Mouse (Mus musculus) CH12.LX (cell line): Measurements from ENCODE around the gene Cela1. TPM values are rescaled to one million over a fixed set of nuclear protein-coding genes. Genes with fewer than 3 reads are reported as not detected.

Source experiments
- DNase-seq: peaks from one replicate; pipeline ENCODE4 v3.0.0-alpha.2; 2013; ENCODE audit errors: extremely low read depth
- H3K27ac ChIP-seq: 2 replicates; pipeline ENCODE4 v1.5.1; 2012; ENCODE audit warnings: low read depth, mild to moderate bottlenecking, control low read depth, moderate library complexity; ENCODE audit not compliant: insufficient read depth
- H3K27me3 ChIP-seq: replicated peaks from 2 replicates; pipeline ENCODE3; 2012; ENCODE audit warnings: inconsistent platforms
- H3K36me3 ChIP-seq, 2 experiments: replicated peaks in 1 of 2; 2 replicates each; pipeline versions ENCODE3 to v1.6.1; 2012; ENCODE audit warnings: inconsistent platforms in 1 of 2, low read length in 1 of 2, mild to moderate bottlenecking in 1 of 2, mixed read lengths in 1 of 2, moderate library complexity in 1 of 2; ENCODE audit not compliant: control insufficient read depth in 1 of 2, insufficient read depth in 1 of 2
- H3K4me1 ChIP-seq, 2 experiments: 2 replicates each; pipeline ENCODE4 v1.6.1; 2012; ENCODE audit warnings: inconsistent platforms in 1 of 2, moderate library complexity in 1 of 2; ENCODE audit not compliant: insufficient read depth in 2 of 2, control insufficient read depth in 1 of 2
- H3K4me2 ChIP-seq: 2 replicates; pipeline ENCODE4 v1.6.1; 2012; ENCODE audit warnings: low read depth, mild to moderate bottlenecking, control low read depth; ENCODE audit not compliant: poor library complexity, insufficient read depth, severe bottlenecking
- H3K4me3 ChIP-seq, 3 experiments: fragments of 150-350 bp in 1 of 3; sonication (generic) in 1 of 3; replicated peaks in 1 of 3; 2 replicates each; pipeline versions ENCODE3 to v1.5.1; 2011 to 2012; ENCODE audit warnings: low read depth in 2 of 3, low read length in 2 of 3, mild to moderate bottlenecking in 2 of 3, moderate library complexity in 2 of 3, control low read depth in 1 of 3, improper control_type of control experiment in 1 of 3, inconsistent platforms in 1 of 3, mixed read lengths in 1 of 3; ENCODE audit not compliant: poor library complexity in 1 of 3
- H3K79me2 ChIP-seq: replicated peaks from 2 replicates; pipeline ENCODE4 v1.6.1; 2012; ENCODE audit warnings: mild to moderate bottlenecking, moderate library complexity; ENCODE audit not compliant: control insufficient read depth, poor library complexity, insufficient read depth, severe bottlenecking; ENCODE audit errors: extremely low read depth
- H3K9ac ChIP-seq: 2 replicates; pipeline ENCODE4 v1.6.1; 2012; ENCODE audit warnings: low read depth, mild to moderate bottlenecking, control low read depth, moderate library complexity; ENCODE audit not compliant: insufficient read depth
- H3K9me3 ChIP-seq: replicated peaks from 2 replicates; pipeline ENCODE3; 2012; ENCODE audit warnings: low read length, inconsistent platforms, mixed read lengths
- BHLHE40 ChIP-seq: IDR thresholded peaks from 2 replicates; pipeline ENCODE4 v1.6.1; 2011; ENCODE audit warnings: mild to moderate bottlenecking, low read depth, low read length, improper control_type of control experiment
- CHD1 ChIP-seq: IDR thresholded peaks from 2 replicates; pipeline ENCODE4 v1.6.1; 2012; ENCODE audit warnings: low read depth, low read length, improper control_type of control experiment, inconsistent platforms
- CTCF ChIP-seq, 2 experiments: IDR thresholded peaks in 1 of 2; conservative IDR thresholded peaks in 1 of 2; 2 replicates each; pipeline ENCODE4 v1.5.1; 2011 to 2012; ENCODE audit warnings: low read depth in 2 of 2, low read length in 2 of 2, improper control_type of control experiment in 1 of 2, inconsistent platforms in 1 of 2, mild to moderate bottlenecking in 1 of 2, moderate library complexity in 1 of 2
- E2F4 ChIP-seq: IDR thresholded peaks from 2 replicates; pipeline ENCODE4 v1.6.1; 2011; ENCODE audit warnings: low read depth, low read length, improper control_type of control experiment; ENCODE audit not compliant: insufficient replicate concordance
- ELF1 ChIP-seq: IDR thresholded peaks from 2 replicates; pipeline ENCODE4 v1.6.1; 2014; ENCODE audit warnings: low read depth, mild to moderate bottlenecking, inconsistent platforms, low read length, improper control_type of control experiment
- EP300 ChIP-seq: IDR thresholded peaks from 2 replicates; pipeline ENCODE4 v1.6.1; 2011; ENCODE audit warnings: low read length, improper control_type of control experiment
- ETS1 ChIP-seq: conservative IDR thresholded peaks from 2 replicates; pipeline ENCODE4 v1.6.1; 2012; ENCODE audit warnings: low read depth, mild to moderate bottlenecking, inconsistent platforms, low read length, improper control_type of control experiment, moderate library complexity
- HCFC1 ChIP-seq: IDR thresholded peaks from 2 replicates; pipeline ENCODE4 v1.6.1; 2012; ENCODE audit warnings: low read depth, mild to moderate bottlenecking, inconsistent platforms, low read length, improper control_type of control experiment
- IRF4 ChIP-seq: IDR thresholded peaks from 2 replicates; pipeline ENCODE4 v1.6.1; 2014; ENCODE audit warnings: low read depth, mild to moderate bottlenecking, inconsistent platforms, low read length, improper control_type of control experiment
- JUN ChIP-seq: IDR thresholded peaks from 2 replicates; pipeline ENCODE4 v1.6.1; 2011; ENCODE audit warnings: low read depth, mild to moderate bottlenecking, low read length, improper control_type of control experiment, moderate library complexity; ENCODE audit not compliant: insufficient read depth
- JUND ChIP-seq: conservative IDR thresholded peaks from 2 replicates; pipeline ENCODE4 v1.6.1; 2011; ENCODE audit warnings: low read depth, low read length, improper control_type of control experiment
- KAT2A ChIP-seq: IDR thresholded peaks from 2 replicates; pipeline ENCODE4 v1.6.1; 2012; ENCODE audit warnings: low read length, improper control_type of control experiment, inconsistent platforms; ENCODE audit not compliant: insufficient replicate concordance
- MAX ChIP-seq: IDR thresholded peaks from 2 replicates; pipeline ENCODE4 v1.6.1; 2011; ENCODE audit warnings: low read length, improper control_type of control experiment
- MEF2A ChIP-seq: IDR thresholded peaks from 2 replicates; pipeline ENCODE4 v1.6.1; 2014; ENCODE audit warnings: low read depth, mild to moderate bottlenecking, inconsistent platforms, low read length, improper control_type of control experiment, borderline replicate concordance
- MXI1 ChIP-seq: IDR thresholded peaks from 2 replicates; pipeline ENCODE4 v1.6.1; 2011; ENCODE audit warnings: mild to moderate bottlenecking, low read depth, low read length, improper control_type of control experiment
- MYC ChIP-seq: IDR thresholded peaks from 2 replicates; pipeline ENCODE4 v1.6.1; 2011; ENCODE audit warnings: low read depth, mild to moderate bottlenecking, improper control_type of control experiment, low read length
- NELFE ChIP-seq: IDR thresholded peaks from 2 replicates; pipeline ENCODE4 v1.6.1; 2011; ENCODE audit warnings: low read depth, low read length, improper control_type of control experiment
- NRF1 ChIP-seq: IDR thresholded peaks from 2 replicates; pipeline ENCODE4 v1.6.1; 2014; ENCODE audit warnings: low read depth, mild to moderate bottlenecking, inconsistent platforms, low read length, improper control_type of control experiment, moderate library complexity
- PAX5 ChIP-seq: IDR thresholded peaks from 2 replicates; pipeline ENCODE4 v1.6.1; 2012; ENCODE audit warnings: low read length, inconsistent platforms, mixed read lengths
- POLR2AphosphoS2 ChIP-seq: IDR thresholded peaks from 2 replicates; pipeline ENCODE4 v1.6.1; 2011; ENCODE audit warnings: low read depth, low read length, improper control_type of control experiment
- RCOR1 ChIP-seq: conservative IDR thresholded peaks from 2 replicates; pipeline ENCODE4 v1.6.1; 2012; ENCODE audit warnings: low read depth, mild to moderate bottlenecking, inconsistent platforms, low read length, improper control_type of control experiment
- SIN3A ChIP-seq: IDR thresholded peaks from 2 replicates; pipeline ENCODE4 v1.6.1; 2012; ENCODE audit warnings: low read length, improper control_type of control experiment, inconsistent platforms
- SMC3 ChIP-seq: IDR thresholded peaks from 2 replicates; pipeline ENCODE4 v1.6.1; 2011; ENCODE audit warnings: low read depth, low read length, improper control_type of control experiment
- TBP ChIP-seq: conservative IDR thresholded peaks from 2 replicates; pipeline ENCODE4 v1.6.1; 2011; ENCODE audit warnings: low read depth, low read length, improper control_type of control experiment
- UBTF ChIP-seq: IDR thresholded peaks from 2 replicates; pipeline ENCODE4 v1.6.1; 2012; ENCODE audit warnings: low read depth, mild to moderate bottlenecking, inconsistent platforms, low read length, improper control_type of control experiment, moderate library complexity
- USF1 ChIP-seq: IDR thresholded peaks from 2 replicates; pipeline ENCODE4 v1.6.1; 2014; ENCODE audit warnings: low read depth, mild to moderate bottlenecking, inconsistent platforms, low read length, improper control_type of control experiment
- ZKSCAN1 ChIP-seq: IDR thresholded peaks from 2 replicates; pipeline ENCODE4 v1.6.1; 2012; ENCODE audit warnings: low read depth, inconsistent platforms, low read length, improper control_type of control experiment, borderline replicate concordance
- ZMIZ1 ChIP-seq: IDR thresholded peaks from 2 replicates; pipeline ENCODE4 v1.6.1; 2012; ENCODE audit warnings: low read depth, mild to moderate bottlenecking, inconsistent platforms, low read length, improper control_type of control experiment
- ZNF384 ChIP-seq: IDR thresholded peaks from 2 replicates; pipeline ENCODE4 v1.6.1; 2012; ENCODE audit warnings: low read depth, low read length, improper control_type of control experiment, inconsistent platforms
- dilution Hi-C: fragments of 300-500 bp; cut with MboI; formaldehyde crosslinking; loops from 2 replicates; pipeline ENCODE4 v1.14.3; 2020; ENCODE audit warnings: low sequenced_read_pairs; ENCODE audit not compliant: extremely low pct_unique_long_range_greater_than_20kb, extremely low pct_ligation_motif_present
- in situ Hi-C: fragments of 300-500 bp; cut with MboI; formaldehyde crosslinking; loops from 3 replicates; pipeline ENCODE4 v1.14.3; 2019; ENCODE audit warnings: low sequenced_read_pairs, low pct_ligation_motif_present, low pct_unique_long_range_greater_than_20kb, mixed read lengths
- polyA plus RNA-seq: library from polyadenylated mRNA; unstranded; fragments of >175 nt; gene quantifications from 2 replicates; pipeline ENCODE4 v1.2.1, GENCODE M21; 2012; ENCODE audit warnings: low read depth; ENCODE audit not compliant: insufficient read length
- total RNA-seq, 2 experiments: library from RNA; depleted of rRNA; stranded (reverse); fragments of 300-350 nt in 1 of 2; fragments of >200 nt in 1 of 2; gene quantifications; 2 replicates each; pipeline ENCODE4 v1.2.3; 2012 to 2014

Gene Cela1
- total and polyA plus RNA-seq, 3 experiments: 1.3 to 4.8 (median 3.3) TPM

GRCm38 (mm10) chr15:100735095-100735952, 47.6 kb upstream of the Cela1 start:
- Histone ChIP-seq H3K36me3 (peaks cover 0 to 8% of the 10 kb centered on the region in 2 experiments), H3K9ac (no peak overlapping the region), H3K9me3 (no peaks in the 10 kb centered on the region), H3K4me1 (peaks cover 26 to 55% of the 10 kb centered on the region in 2 experiments), H3K79me2 (no peaks in the 10 kb centered on the region), H3K4me2 (no peak overlapping the region), H3K27me3 (peaks cover 3% of the 10 kb centered on the region), H3K27ac (no peak overlapping the region), H3K4me3 (no peak overlapping the region)
- dilution Hi-C loops: no loop called here
- TF ChIP-seq USF1 (no peak), ZNF384 (peak; percentile 76), KAT2A (no peak), PAX5 (no peak), RCOR1 (no peak), JUND (no peak)
- in situ Hi-C loops: no loop called here
- DNase-seq: no peak

- Histone ChIP-seq H3K4me2 (peak overlapping the region; percentile 76), H3K9ac (peak overlapping the region; percentile 77), H3K9me3 (peaks cover 5% of the 10 kb centered on the region), H3K79me2 (no peaks in the 10 kb centered on the region), H3K36me3 (peaks cover 0 to 24% of the 10 kb centered on the region in 2 experiments), H3K27ac (peak overlapping the region; percentile 10; the same call in 1 of the 2 replicates), H3K4me3 (peak overlapping the region; percentile 58 to 61 (median 61)), H3K27me3 (no peaks in the 10 kb centered on the region), H3K4me1 (peaks cover 28 to 61% of the 10 kb centered on the region in 2 experiments)
- DNase-seq: peak; percentile 95
- in situ Hi-C loops (no loop called here), dilution Hi-C loops (no loop called here)
- TF ChIP-seq RCOR1 (peak; percentile 70; the same call in 1 of the 2 replicates), TBP (peak; percentile 88), SMC3 (no peak), IRF4 (peak; percentile 68; the same call in 1 of the 2 replicates), ELF1 (peak; percentile 91), PAX5 (no peak), BHLHE40 (peak; percentile 47), MEF2A (peak; percentile 68; the same call in 1 of the 2 replicates), E2F4 (no peak), MXI1 (peak; percentile 38; the same call in 1 of the 2 replicates), SIN3A (peak; percentile 87), POLR2AphosphoS2 (peak; percentile 70; the same call in 1 of the 2 replicates), ZMIZ1 (peak; percentile 88), JUND (peak; percentile 82), NELFE (peak; percentile 81), ZNF384 (peak; percentile 97), ETS1 (peak; percentile 86), NRF1 (peak; percentile 35; the same call in 1 of the 2 replicates), KAT2A (no peak), MYC (peak; percentile 61), ZKSCAN1 (no peak; the same call in 1 of the 2 replicates), MAX (peak; percentile 59), HCFC1 (peak; percentile 65), CHD1 (no peak), UBTF (no peak), JUN (peak; percentile 60; the same call in 1 of the 2 replicates), CTCF (conservative IDR thresholded peaks at IDR 0.05 in 1 of 2, IDR thresholded peaks at IDR 0.05 in 1 of 2; ENCODE audit: low read depth in 2 of 2, low read length in 2 of 2) (no peak), EP300 (peak; percentile 80)
These were observed 44.9 kb upstream of the Cela1 start for GRCm38 (mm10) chr15:100732580-100732979.
